Mouse (Mus musculus) lung, postnatal 25 days (tissue): ENCODE results near the gene Otud1.

ENCODE experiments used
- DNase-seq: peaks from one replicate; pipeline ENCODE4 v3.0.0; 2022; ENCODE audit warnings: low spot score

Otud1 gene

DNA sequence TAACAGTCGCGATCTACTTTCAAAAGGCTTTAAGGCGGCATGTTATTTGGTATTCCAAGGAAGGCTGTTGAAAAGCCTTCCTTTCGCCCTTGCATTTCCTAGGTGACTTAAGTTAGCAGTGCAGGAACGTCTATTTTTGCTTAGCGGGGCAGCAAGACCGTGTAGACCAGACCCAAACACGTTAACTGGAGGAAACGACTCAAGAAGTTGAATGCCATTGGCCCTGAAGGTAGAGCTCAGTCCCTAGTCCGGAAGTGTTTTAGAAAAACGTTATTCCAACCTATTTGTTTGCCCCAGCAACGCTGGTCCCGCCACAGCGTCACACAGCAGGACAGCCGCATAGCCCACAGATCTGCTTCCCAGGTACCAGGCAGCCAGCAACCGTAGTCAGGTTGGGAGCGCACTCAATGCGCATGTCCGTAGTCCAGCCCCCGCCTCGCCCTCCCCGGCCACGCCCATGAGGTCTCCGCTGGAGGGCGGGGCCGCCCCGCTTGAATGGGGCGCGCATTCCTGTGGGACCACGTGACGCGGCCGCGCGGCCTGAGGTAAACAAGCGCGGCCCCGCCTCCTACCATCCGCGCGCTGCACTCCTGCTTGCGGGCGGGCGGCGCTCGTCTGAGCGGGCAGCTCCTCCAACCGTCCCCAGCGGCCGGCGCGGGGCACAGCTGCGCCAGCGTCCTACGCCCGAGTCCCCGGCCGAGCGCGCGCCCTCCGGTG lies at the start of gene Otud1:
Otud1 (plus strand) TSS at position 595 of the 717 bp plus-strand sequence.
- peak; percentile 97 for DNase-seq

- DNase-seq, result no peak
These were observed 49.7 kb upstream of the Otud1 start for GRCm38 (mm10) chr2:19607852-19608251.

- no peak for DNase-seq
These were observed 49.0 kb upstream of the Otud1 start for GRCm38 (mm10) chr2:19608410-19609073.

DNA sequence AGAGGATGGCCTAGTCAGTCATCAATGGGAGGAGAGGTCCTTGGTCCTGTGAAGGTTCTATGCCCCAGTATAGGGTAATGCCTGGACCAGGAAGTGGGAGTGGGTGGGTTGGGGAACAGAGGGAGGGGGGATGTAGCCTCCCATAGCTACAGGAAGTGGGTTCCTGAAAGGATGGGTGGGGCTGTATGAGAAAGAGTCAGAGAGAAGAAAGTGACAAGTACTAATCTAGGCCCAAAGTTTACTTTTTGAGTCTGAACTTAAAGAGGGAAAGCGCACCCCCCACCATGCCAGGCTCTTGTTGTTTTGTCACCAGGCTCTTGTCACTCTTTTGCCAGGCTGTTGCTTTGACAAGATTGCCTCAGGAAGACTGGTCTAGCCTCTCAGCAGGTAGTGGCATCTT lies 35.5 kb upstream of the Otud1 start:
- DNase-seq, result peak; percentile 7

DNA sequence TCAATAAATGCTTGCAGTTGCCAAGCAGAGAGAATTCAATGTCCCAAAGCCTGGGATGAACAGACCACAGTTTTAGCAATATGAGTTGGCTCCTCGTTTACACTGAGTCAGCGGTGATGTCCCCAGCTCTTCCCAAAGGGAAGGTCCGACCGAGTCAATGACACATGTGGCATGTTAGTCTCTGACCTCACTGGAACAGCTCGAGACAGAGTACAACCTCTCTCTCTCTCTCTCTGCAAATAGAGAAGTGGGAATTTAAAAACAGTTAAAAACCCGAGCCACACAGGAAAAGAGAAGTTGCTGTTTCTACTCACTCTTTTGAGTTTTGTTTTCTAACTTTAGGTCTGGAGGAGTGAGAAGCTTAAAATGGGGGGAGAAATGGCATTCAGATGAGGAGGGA lies 30.5 kb upstream of the Otud1 start:
- peak; percentile 8 for DNase-seq

- DNase-seq, result peak; percentile 8
These were observed 29.5 kb upstream of the Otud1 start for GRCm38 (mm10) chr2:19627920-19628608.

DNA sequence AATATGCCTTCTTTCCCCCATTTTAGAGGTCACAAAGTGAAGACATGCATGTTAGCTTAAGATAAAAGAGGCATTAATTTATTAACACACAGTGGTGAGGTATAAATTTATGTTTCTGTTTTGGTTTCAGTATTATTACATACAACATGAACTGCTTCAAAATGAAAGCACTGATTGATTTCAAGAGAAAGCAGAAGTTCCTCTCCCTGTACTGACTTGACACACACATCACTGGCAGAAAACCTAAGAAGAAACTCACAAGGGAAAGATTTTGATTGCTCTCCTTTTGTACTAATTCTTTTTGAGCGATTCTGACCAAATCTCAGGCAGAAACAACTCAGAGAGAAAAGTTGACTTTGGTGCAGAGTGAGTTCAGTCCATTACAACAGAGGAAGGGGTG lies 27.0 kb upstream of the Otud1 start:
- no peak for DNase-seq

DNA sequence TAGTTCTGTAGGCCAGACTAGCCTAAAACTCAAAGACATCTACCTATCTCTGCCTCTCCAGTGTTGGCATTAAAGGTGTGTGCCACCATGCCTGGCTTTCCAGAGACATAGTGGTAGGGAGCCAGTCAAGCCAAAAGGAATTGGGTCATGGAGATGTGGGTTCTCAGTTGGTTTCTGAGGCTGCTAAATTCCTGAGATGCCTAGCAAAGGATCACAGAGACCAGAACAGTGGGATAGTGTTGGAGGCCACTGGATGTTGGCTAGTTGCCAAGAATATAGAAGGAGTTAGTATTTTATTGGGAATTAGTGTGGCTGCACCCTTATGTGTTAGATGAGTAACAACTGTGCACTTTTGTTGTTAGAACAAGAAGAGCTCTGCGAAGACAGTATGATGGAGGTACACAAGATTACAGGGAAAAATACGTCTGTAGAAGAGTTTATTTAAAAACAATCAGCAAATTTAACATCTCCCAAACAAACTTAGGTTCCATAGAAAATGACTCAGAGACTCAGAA lies 24.1 kb upstream of the Otud1 start:
- DNase-seq, result no peak

DNA sequence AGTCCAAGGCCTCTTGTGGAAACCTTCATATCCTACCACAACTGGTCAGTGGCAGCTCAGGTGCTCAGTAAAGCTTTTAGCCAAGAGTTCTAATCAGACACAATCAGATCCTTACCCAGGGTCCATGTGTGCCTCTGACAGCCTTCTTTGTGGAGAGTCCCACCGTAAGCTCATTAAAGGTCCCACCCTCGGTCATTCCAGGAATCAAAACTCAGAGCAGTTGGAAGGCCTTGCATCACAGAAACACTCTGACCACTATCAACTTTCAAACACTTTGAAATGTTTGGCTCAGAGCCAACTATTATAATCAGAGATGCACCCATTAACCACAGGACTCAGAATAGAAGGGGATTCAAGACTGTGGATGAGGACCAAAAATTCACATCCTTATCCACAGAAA lies 12.4 kb upstream of the Otud1 start:
- no peak for DNase-seq

- no peak for DNase-seq
These were observed 11.4 kb upstream of the Otud1 start for GRCm38 (mm10) chr2:19646144-19646543.

- DNase-seq, result peak; percentile 68
These were observed 10.6 kb upstream of the Otud1 start for GRCm38 (mm10) chr2:19646910-19647309.

DNA sequence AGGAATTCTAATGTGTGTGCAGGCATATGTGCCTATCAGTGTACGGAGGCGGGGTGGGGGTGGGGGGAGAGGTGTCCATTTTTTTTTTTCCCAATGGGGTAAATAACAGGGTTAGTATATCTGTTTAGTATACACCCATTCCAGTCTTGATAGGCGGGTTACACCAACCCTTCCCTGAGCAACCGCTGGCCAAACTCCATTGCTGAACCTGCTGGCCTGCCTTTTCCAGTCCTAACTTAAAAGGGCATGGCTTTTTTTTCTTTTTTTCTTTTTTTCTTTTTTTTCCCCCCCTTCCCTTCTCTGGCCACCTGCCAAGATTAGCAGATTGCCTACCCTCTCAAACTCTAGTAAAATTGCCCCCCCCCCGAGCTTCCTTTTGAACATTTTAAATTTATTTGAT lies 1.1 kb upstream of the Otud1 start:
- no peak for DNase-seq

DNA sequence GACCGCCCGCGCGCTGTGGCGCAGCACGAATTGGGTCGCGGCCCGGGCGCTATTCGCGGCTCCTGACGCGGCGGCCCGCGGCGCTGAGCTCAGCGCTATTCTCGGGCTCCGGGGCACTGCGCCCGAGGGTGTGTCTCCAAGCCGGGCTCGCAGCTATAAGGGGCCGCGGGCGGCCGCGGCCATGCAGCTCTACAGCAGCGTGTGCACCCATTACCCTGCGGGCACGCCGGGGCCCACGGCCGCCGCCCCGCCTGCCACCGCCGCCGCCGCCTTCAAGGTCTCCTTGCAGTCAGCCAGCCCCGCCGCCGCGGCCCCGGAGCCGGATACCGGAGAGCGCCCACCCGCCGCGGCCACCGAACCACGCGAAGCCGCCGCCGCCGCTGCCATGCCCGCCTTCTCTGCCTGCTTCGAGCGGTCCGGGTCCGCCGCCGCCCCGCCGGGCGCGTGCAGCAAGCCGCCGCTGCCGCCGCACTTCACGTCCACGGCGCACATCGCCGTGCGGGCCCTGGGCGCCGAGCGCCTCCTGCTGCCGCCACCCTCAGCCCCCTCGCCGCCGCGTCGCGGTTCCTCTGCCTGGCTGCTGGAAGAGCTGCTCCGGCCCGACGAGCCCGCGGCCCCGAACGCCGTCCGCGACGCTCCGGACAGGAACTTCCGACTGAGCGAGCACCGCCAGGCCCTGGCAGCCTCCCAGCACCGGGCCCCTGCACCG lies 483 bp downstream of the Otud1 start:
- DNase-seq, result peak; percentile 49

GRCm38 (mm10) chr2:19658661-19659384 lies 1.3 kb downstream of the Otud1 start:
- DNase-seq, result no peak

DNA sequence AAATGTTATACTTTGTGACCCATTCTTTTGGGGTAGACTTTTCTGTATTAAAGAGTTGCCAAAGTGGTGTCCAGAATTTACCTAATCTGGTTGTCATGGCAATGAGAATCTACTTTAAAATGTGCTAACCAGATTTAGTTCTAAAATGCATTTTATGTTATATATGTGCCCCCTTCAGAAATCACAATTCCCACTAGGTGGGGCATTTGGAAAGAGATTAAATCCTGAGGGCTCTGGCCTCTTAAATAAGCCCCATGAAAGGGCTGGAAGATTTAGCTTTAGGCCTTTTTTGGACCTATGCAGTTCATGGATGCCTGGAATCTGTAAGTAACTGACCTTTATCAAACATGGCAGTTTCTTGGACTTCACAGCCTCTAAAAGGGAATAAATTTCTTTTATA lies 3.3 kb downstream of the Otud1 start:
- no peak for DNase-seq

DNA sequence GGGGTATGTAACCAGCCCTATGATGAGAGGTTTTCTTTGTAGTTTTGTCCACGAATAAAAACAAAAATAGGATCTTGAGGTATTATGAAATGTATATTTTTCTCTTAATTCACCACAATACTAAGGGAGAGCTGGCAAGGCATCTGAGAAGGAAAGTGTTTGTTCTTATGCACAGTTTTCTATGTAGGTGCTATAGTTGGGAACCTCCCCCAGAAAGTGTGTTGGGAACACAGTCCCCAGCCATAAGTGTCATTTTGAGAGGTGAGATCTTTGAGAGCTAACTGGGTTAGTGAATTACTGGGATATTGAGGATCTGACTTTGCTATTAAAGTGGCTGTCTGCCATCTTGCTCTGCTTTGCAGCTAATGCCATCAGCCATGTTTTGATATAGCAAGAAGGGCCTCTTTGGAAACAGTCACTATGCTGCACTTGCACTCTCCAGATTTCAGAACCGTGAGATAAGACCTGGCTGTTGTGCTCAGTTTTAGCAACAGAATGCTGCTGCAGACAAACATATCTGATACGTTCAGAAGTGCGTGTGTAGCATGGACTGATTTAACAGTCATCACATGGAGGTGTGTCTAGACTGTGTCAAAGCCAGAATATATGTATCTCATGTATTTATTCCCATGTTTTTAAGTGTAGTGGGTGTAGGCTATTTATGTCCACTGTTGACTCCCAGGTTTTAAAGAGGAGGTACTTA lies 5.7 kb downstream of the Otud1 start:
- DNase-seq, result no peak

- DNase-seq, result peak; percentile 45
These were observed 6.6 kb downstream of the Otud1 start for GRCm38 (mm10) chr2:19664147-19664546.

DNA sequence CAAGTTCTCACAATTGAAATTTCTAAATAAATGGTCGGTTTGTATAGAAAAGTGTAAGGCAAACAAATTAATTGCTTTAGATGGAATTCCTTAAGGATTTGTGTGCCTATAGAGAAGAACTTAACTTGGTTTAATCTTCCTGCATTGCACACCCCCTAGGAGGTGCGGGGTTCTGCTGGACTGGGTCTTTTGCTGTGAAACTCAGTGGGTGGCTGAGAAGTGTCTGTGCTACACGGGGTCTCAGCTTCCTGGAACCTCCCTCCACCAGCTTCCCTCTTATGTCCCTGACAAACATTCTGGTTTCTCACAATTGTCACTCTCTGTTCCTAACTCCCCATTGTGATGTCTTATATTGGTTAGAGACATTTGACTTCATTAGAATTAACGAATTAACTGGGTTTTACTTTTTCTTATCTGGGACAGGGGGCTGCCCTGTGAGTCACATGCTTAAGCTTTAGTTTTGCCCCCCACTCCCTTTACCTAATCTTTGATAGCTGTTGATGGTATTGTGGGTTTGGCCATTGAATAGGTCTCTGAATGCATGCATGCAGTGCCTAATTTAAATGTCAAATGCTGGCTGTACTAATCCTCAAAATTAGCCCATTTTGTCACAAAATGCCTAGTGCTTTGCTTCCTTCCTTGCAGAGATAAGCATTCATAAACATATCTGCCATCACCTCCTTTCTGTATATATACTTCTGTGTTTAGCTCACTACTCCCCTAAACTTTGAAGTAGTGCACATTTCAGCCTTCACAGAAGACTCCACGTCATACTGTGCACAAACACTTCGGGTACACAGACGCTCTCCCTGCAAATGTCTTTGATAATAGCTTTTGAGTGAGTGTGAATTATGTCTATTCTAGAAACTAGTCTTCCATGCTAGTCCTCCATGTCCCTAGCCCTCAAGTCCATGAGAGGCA lies 7.3 kb downstream of the Otud1 start:
- DNase-seq, result no peak

GRCm38 (mm10) chr2:19665841-19666240 lies 8.3 kb downstream of the Otud1 start:
- peak; percentile 71 for DNase-seq
